Mouse (Mus musculus) MN1 (cell line): ENCODE measurements at regions not wholly inside any gene's neighbourhood (a gene's known extent, or its start where the extent isn't known, plus 50 kb on each side); places are given as distances from the start of the nearest gene placed in this dataset.

Experiments
- DNase-seq: peaks from one replicate; pipeline ENCODE4 v3.0.0-alpha.2; 2016; ENCODE audit warnings: low spot score

DNA sequence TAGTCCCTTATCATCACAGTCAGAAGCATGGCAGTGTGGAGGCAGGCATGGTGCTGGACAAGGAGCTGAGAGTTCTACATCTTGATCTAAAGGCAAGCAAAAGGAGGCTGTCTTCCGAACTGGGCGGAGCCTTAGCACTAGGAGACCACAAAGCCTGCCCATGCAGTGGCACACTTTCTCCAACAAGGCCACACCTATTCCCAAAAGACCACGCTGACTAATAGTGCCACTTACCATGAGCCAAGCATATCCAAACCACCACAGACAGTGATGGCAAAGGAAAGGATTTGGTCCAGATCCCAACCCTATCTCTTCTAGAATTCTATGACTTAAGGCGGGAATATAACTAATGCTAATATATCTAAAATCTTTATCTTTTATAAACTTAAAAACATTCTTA lies 169.4 kb upstream of the Prok2 start:
- no peak for DNase-seq

DNA sequence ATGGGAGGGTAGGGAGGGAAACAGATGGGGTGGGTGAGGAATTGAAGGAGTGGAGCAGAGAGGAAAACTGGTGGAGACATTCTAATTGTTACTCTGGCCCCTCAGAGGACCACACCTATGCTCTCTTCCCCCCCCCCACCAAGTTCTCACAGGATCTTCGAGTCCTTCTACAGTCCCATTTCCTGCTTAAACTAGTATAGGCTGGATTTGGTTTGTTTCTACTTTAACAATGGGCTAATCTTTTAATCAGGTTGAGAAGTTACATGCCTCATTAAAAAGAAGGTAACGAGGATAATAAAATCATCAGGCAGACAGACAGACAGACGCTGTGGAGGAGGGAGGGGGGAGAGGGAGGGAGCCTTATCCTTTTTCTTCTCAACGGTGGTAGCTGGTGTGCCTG lies 167.7 kb upstream of the Prok2 start:
- DNase-seq: no peak

DNA sequence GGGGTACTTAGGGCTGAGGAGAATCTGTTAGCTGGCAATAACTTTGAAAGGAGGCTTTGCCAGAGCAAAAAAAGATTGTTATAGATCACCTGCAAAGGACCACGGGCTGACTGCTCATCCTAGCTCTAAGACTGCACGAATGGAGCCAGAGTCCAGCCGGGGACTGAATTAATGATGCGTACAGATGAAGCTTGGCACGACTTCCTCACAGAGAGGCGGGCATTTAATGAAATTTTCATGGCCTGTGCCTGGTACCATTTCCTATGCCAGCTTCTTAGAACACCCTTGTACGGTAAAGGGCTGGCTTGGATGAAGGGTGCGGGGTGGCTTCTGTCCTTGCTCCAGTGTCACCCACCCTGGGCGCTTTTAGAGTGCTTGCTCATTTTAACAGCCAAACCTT lies 166.0 kb upstream of the Prok2 start:
- no peak for DNase-seq

DNA sequence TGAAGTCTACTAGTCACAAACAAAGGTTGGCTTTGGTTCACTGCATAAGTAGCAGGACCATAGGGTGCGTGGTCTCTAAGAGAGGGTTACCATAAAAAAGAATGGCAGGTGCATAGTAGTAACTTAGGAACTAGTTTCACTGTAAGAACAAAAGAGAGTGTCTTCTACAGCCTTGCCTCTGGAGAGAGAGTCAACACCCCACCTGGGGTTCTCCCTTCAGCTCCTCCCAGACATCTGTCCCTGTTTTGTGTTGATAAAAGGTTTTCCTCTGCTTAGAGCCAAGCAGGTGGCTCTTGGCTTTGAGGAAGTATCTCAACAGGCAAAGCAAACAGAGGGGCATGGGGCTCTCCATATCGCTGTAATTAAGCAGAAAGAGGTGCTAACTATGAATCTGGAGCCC lies 165.6 kb upstream of the Prok2 start:
- DNase-seq: no peak

DNA sequence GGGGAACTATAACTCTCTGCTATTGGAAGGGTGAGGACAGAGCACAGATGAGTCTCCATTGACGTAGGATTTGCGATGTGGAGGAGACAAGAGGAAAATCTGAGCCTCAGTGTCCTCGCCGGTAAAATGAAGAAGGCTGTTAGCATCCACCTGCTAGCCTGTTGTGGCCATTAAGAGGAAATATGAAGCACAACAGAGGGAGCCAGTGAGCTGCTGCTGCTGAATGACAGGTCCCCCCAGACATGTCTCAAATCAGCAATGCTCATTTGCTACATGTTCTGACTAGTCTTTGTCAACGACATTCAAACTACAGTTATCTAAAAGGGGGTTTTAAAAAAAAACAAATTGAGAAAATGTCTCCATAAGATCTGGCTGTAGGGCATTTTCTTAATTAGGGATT lies 164.6 kb upstream of the Prok2 start:
- DNase-seq: no peak

DNA sequence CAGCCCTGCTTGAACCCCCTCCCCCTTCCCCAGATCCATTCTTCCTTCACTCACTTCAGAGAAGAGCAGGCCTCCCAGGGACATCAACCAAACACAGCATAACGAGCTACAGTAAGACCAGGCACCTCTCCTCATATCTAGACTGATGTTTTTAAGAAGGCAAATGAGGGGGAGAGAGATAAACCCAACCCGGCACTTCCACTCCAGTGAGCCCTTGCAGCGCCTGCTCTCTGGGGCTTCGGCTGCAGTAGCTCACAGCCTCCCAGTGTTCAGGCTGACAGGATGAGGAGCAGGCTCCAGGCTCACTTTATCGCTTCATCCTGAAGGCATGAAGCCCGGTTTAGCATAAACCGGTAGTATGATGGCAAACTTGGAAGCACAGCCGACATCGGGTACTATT lies 162.9 kb upstream of the Prok2 start:
- peak; percentile 34 for DNase-seq

DNA sequence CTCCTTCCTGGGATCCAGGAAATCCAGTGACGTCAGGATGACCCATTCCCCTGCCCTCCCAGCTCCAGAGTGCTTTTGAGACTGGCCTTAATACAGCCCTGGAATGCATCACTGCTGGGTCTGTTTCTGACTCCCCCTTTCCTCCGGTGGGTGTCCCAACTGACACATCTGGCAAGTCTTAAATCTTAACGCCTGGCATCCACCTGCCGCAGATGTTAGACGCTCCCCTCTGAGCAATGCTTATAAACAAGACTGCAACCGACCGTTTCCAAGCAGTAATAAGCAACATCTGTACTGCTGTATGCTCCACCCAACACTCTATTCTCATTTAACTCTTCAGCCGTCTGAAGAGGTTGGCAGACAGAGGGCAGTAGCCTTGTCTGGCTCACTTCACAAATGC lies 161.7 kb upstream of the Prok2 start:
- DNase-seq: no peak

DNA sequence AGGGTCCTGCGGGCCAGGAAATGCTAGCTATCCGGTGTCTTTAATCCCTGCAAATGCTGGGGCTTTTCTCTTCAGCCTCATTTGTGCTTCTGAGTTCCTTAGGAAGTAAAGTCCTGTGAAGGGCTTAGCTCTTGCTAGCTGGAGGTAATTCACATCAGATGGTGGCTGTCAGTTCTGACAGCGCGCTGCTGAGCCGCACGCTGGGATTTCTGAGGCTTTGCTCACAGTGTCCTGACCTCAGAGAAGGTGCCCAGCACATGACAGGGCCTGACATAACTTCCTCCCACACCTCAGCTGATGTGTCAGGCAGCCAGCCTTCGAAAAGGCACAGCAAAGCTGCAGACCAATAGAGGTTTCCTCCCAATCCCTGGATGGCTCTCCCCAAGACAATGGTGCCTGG lies 158.6 kb upstream of the Prok2 start:
- no peak for DNase-seq

DNA sequence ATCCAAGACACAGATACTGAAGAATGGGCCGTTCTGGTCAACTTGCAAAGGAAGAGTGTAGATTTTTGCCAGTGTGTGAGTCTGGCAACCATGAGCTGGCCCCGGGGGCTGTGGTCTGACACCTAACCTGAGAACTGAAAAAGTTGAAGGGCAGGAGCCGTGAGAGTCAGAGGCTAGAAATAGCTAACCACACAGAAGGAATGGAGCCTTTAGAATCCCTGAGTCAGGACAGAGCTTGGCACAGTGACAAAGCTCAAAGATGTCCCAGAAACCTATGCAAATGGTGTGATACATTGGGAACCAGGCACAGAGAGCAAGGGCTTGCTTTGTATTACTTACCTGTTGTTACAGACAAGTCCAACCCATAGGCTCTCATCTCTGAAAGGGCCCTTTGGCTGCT lies 157.9 kb upstream of the Prok2 start:
- no peak for DNase-seq

DNA sequence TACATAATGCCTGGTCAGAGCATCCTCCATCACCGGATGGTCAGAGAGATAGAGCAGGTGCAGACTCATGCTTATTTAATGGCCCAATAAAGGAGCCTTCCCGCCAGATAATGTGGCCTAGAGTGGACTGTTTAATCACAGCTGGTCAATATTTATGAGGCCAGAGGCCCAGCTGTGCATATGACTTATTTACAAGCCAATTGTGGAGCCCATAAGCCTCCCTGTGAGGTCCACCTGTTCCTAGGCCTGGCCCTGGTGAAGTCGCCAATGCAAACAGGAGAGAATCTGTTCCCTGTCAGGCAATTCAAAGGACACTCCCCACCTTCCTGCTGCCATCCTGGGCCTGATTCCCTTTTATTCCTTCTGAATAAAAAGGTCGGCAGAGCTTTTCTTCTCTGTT lies 155.4 kb upstream of the Prok2 start:
- peak; percentile 67 for DNase-seq

DNA sequence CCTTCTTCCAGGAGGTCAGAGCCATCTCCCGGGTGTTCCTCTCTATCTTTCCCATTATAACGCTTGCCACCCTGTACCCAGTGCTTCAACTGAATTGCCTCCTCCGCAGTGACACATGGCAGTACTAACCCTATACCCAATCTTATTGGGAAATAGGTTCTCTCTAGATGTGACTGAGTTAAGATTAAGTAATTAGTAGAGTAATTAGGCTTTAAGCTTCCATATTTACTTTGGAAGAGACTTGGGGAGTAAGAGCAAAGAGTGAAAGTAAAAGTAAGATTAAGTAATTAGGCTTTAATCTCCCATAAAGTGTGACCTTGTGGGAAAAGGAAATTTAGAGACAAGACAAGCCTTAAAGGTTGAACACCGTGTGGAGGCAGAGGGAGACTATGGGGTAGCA lies 148.7 kb upstream of the Prok2 start:
- no peak for DNase-seq

DNA sequence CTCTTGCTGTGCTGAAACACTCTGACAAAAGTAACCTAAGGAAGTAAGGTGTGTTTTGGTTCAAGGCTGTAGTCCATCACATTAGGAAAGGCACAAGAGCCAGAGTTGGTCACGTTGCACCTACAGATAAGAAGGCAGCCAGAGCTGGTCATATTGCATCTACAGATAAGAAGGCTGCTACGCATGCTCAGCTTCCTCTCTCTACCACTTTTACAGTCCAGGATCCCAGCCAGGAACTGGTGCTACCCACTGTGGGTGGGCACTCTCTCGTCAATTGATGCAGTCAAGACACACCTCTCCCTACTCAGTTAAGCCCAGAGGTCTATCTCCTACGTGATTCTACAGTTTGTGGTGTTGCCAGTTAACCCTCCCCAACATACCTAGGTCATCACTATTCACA lies 147.8 kb upstream of the Prok2 start:
- no peak for DNase-seq

DNA sequence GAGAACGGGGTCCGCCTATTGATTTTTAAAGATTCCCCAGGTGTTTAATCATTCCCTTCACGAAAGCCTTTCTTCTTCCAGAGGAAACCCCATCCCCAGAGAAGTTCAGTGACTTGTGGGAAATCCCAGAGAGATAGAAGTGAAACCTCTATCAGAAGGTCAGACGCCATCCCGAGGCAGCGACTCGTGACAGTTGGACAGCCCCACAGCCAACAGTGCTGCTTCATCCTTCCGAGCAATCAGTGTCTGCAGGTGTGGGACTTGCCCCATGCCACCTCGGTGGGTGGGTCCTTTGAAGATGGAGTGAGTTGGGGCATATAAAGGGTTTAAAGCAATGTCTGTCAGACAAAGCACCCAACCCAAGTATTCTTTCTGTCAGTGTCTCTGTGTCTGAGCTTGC lies 139.9 kb upstream of the Prok2 start:
- DNase-seq: no peak

DNA sequence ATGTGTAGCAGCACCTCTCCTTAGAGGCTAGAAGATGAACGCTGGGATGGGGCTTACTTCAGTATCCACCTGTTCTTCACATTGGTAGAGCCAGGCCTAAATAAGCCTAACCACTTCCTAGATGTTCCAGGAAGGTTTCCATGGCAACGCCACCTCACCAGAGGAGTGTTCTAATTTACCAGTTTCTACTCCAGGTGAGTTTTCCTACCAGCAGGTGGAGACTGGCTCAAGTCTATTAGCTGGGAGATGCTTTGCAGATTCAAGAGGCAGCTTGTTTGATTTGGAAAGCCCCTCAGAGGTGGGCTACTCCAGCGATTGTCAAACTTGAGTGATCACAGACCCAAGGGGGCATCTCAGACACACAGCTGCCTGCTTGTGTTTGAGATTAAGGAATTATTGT lies 138.8 kb upstream of the Prok2 start:
- peak; percentile 60 for DNase-seq

DNA sequence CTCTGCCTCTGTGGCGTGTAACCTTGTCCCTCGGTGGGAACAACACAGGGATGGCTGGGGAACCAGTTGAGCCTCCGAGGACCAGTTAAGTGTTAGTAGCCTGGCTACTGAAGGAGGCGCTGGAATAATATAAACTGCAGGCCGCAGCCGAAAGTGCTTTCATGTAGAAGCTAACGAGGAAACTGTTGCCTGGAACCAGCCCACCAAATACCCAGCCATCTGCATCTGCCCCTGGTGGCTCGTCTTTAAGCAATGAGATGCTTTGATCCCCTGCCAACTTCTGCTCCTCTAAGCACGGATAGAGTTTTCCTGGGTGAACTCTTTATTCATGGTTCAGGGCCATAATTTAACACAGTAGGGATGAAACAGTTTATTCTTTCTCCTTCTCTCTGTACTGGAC lies 137.2 kb upstream of the Prok2 start:
- DNase-seq: peak; percentile 53

DNA sequence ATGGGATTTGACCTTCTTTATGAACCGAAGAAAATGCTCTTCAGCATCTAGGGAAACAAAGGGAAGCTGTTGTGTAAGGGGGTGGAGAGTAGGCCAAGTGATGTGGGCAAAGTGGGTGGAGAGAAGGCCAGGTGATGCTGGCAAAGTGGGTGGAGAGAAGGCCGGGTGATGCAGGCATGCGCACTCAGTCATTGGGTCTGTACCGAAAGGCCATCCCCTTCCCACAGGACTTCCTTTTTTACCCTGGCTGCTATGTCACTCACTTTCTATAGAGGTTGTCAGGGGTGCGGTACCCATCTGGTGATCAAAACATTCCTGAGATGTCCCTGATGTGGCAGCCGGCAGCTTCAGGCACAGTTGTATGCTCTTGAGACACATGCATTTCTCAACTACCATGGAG lies 131.2 kb upstream of the Prok2 start:
- DNase-seq: no peak

DNA sequence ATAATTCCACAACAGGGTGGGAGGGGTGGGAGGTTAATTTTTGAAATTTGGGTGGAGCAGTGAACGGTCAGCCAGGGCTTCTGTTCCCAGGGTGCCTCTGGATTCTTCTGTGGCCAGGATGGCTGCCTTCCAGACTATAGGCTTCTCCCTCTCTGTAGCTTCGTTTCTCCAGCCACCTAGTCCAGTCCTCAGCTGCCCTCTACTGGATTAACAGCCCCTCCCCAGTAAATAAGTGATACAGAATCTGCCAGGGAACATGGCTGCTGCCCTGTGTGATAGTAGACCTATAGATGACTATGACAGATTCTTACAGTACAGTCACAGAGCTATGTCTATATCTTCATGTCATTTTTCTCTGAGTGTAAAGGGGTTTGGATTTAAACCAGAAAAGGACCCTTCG lies 127.5 kb upstream of the Prok2 start:
- peak; percentile 42 for DNase-seq

DNA sequence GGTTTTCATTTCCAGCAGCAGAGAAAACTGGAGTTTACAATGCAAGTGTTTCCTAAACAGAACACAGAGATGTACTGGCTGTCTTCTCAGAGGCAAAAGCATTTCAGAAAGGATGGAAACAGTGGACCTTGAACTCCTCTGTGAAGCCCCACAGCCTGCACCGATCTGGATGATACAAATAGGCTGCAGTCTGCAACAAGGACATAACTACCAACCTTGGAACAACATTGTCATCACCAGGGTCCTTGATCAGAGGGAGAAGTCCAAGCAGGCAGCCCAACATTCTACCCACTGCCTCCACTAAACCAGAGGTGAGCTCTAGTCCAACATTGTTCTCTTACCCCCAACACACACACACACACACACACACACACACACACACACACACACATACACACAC lies 124.5 kb upstream of the Prok2 start:
- DNase-seq: no peak

DNA sequence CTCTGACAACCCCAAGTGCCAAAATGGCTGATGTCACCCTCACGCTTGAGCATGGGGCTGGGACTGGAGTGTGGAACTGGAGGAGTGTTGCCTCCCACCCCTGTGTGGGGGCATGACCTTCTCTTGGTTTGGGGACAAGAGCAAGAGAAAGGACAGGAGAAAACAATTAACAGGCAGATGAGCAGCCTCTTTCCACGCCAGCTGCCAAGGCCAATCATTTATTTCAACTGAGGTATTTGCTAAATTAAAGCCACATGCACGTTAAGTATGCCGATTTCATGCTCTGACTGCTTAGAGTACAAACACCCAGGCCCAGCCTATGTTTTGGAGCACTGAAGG lies 119.3 kb upstream of the Prok2 start:
- DNase-seq: no peak

DNA sequence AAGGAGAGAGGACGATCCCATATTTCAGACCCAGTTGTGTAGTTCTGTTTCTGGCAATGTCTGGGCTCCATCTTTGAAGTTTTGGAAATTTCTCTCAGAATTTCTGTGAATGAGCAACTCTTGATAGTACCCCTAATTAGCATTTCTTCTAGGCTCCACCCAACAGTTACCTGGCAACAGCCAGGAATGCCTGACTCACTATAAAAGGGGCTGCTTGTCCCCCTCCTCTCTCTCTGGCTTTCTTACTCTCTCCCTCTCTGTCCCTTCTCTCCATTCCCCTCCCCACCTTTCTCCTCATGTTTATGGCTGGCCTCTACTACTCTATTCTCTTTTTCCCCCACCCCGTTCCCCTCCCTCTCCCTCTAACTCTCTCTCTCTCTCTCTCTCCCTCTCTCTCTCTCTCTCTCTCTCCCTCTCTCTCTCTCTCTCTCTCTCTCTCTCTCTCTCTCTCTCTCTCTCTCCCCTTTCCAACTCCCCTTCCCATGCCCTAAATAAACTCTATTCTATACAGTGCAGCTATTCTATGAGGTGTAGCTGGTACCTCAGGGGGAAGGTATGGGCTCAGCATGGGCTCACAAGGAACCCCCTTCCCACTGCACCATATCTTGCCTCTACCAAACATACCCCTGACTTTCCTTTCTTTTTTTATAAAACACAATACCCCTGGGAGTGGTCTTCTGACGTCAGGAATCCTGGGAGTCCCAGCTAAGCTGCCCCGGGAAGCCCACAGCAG lies 118.7 kb upstream of the Prok2 start:
- no peak for DNase-seq

DNA sequence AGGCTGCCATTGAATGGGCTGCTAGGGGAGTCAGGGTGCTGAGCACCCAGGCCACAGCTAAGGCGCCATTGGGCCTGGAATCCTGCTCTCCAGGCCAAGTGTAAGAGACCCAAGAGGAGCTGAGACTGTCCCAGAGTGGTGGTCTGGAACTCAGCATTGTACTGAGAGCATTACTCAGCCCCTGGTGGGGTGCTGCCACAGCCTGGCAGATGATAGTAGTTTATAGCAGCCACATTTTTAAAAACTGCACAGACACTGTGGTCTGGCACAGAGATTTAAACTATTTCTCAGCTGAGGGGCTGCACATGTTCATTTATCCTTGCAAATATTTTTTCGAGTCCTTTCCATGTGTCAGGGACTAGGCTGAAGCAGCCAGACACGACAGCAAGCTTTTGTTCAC lies 117.3 kb upstream of the Prok2 start:
- no peak for DNase-seq

DNA sequence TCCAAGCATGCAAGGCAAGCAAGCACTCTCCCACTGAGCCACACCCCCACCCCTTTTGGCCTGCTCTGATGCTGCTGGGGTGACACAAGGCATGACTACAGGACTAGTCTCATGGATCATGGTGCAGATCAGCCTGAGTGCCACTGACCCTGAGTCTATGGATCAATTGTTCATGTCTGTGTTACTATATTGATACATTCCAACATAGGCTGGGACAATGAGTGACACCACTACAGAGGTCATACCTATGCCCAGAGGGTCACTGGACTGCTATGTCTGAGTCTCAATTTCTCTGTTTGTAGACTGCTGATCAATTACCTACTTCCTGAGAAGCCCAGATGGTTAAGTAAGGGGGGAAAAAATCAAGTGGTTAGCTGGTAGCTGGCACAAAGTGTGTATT lies 116.5 kb upstream of the Prok2 start:
- no peak for DNase-seq

DNA sequence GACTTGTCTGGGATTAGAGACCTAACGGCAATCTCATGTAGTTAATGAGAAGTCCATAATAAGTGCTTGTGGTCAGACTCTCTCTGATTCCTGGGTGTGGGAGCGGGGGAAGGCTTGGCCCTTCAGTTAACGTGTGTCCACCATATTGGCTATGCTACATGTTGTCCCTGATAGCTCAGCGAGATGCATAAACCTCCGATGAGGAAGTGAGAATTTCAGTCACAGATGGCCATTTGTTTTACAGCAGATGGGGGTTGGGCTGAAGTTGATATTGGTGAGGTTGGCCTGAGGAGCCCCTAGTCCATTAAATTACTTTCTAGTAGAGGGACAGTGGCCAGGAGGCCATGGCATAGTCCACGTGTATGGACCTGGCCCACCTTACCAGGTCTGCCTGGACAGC lies 114.6 kb upstream of the Prok2 start:
- no peak for DNase-seq

DNA sequence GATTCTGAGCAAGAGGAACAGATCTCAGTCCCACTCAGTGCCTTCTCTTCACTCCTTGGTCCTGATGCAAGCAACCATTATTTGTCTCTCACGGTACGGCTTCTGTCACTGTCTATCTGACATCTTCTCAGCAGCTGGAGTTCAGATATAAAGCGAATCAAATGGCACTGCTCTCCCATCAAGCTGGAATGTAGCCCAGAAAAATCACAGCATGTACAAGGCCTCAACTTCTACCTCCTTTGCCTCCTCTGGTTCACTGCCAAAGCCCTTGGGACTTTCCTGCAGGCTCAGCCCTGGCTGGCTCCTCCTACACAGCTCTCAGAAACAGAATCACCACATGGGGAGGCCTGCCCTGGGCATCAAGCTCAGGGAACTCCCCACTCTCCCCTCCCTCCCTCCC lies 107.1 kb upstream of the Prok2 start:
- peak; percentile 87 for DNase-seq

DNA sequence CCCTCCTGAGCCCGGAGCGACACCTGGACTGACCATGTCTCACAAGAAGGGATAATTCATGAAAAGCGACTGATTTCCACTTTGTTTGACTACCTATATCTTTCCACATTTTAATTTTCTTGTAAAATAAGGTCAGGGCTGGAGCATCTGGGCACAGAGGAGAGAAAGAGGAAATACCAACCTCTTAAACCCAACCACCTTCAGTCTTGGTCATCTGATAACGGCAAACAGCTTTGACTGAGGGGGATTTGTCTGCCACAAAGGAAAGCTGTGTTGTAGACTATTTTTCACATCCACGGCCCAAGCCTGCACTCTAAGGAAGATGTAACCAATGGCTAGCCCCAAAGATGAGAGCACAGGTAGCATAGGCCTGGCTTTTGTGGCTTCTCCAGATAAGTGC lies 101.4 kb upstream of the Prok2 start:
- no peak for DNase-seq
